ENCODE assay signal across 9 mouse cellular contexts in genomic region chr11:22584100-22584487, GRCm38 (mm10).
DNase-seq lines count a peak whose midpoint lies in the region; ATAC-seq and TF ChIP-seq lines count a peak whose summit lies in the region.
"Had no signal": no experiment of that assay in that cellular context is flagged by ENCODE, and none has a peak within 500 bp of the region (broad histone marks: within the 10 kb centered on the region; RNA-seq: fewer than 3 reads in every experiment).

No protein-coding gene starts in this region.

- H3K27me3 ChIP-seq in kidney, embryonic 16.5 days (ENCODE audit: insufficient read depth, low read length) = no peaks in the 10 kb centered on the region
- H3K27me3 ChIP-seq in forebrain, embryonic 11.5 days (ENCODE audit: control insufficient read depth, insufficient read depth, low read length) = no peaks in the 10 kb centered on the region
- H3K27me3 ChIP-seq in hindbrain, embryonic 16.5 days (replicated peaks; ENCODE audit: control insufficient read depth, insufficient read depth, low read length) = no peaks in the 10 kb centered on the region
- H3K27me3 ChIP-seq in midbrain, postnatal 0 days (ENCODE audit: insufficient read depth, low read length) = no peaks in the 10 kb centered on the region
- H3K27me3 ChIP-seq: liver, embryonic 13.5 days had no signal

- no peaks in the 10 kb centered on the region for H3K36me3 ChIP-seq in kidney, embryonic 16.5 days (ENCODE audit: insufficient read depth, low read length)
- H3K36me3 ChIP-seq in forebrain, embryonic 11.5 days (ENCODE audit: control insufficient read depth, insufficient read depth, low read length) = no peaks in the 10 kb centered on the region
- no peaks in the 10 kb centered on the region for H3K36me3 ChIP-seq in hindbrain, embryonic 16.5 days (ENCODE audit: control insufficient read depth, insufficient read depth, low read length)
- no peaks in the 10 kb centered on the region for H3K36me3 ChIP-seq in midbrain, postnatal 0 days (ENCODE audit: insufficient read depth, low read length)
- H3K36me3 ChIP-seq: liver, embryonic 13.5 days had no signal

- H3K4me2 ChIP-seq in kidney, embryonic 16.5 days (replicated peaks; ENCODE audit: low read depth, low read length) = peak overlapping the region; percentile 49
- no peak overlapping the region; the same call in 1 of the 2 replicates for H3K4me2 ChIP-seq in forebrain, embryonic 11.5 days (ENCODE audit: low read depth, low read length, severe bottlenecking)
- H3K4me2 ChIP-seq in hindbrain, embryonic 16.5 days (ENCODE audit: low read length) = peak overlapping the region; percentile 55
- peak overlapping the region; percentile 39; the same call in 1 of the 2 replicates for H3K4me2 ChIP-seq in midbrain, postnatal 0 days (ENCODE audit: low read depth, low read length, poor library complexity, severe bottlenecking)

- ATAC-seq in kidney, embryonic 16.5 days (ENCODE audit: low FRiP score, low TSS enrichment) = peak; percentile 72
- peak; percentile 67 for ATAC-seq in forebrain, embryonic 11.5 days (replicated peaks; ENCODE audit: low FRiP score)
- ATAC-seq in hindbrain, embryonic 16.5 days = peak; percentile 65
- peak; percentile 65 for ATAC-seq in midbrain, postnatal 0 days (ENCODE audit: low FRiP score)
- no peak for ATAC-seq in erythroid progenitor cell, adult 5-6 weeks (replicated peaks; ENCODE audit: low FRiP score, poor library complexity, severe bottlenecking)

- H3K9ac ChIP-seq in kidney, embryonic 16.5 days (replicated peaks; ENCODE audit: low read length) = no peak overlapping the region
- no peak overlapping the region for H3K9ac ChIP-seq in forebrain, embryonic 11.5 days (ENCODE audit: low read length)
- H3K9ac ChIP-seq in hindbrain, embryonic 16.5 days (ENCODE audit: low read depth, low read length) = peak overlapping the region; percentile 63
- peak overlapping the region; percentile 39; the same call in 1 of the 2 replicates for H3K9ac ChIP-seq in midbrain, postnatal 0 days (replicated peaks; ENCODE audit: low read length, poor library complexity, severe bottlenecking)
- H3K9ac ChIP-seq: liver, embryonic 13.5 days had no signal

- TF ChIP-seq CTCF in midbrain, postnatal 0 days (IDR thresholded peaks at IDR 0.05) = no peak

- DNase-seq in kidney, postnatal 36 days = no peak
- no peak for DNase-seq in forebrain, embryonic 11.5 days (ENCODE audit: low spot score)
- DNase-seq in midbrain, postnatal 0 days (ENCODE audit: low spot score) = peak; percentile 58
- no peak for DNase-seq in adrenal gland, adult (ENCODE audit: inconsistent age in 2 of 2, low spot score in 1 of 2)
- no peak for DNase-seq in layer of hippocampus, adult 18-20 months (ENCODE audit: low spot score in 2 of 2)
- DNase-seq: liver, embryonic 13.5 days had no signal

- no peaks in the 10 kb centered on the region for H3K9me3 ChIP-seq in kidney, embryonic 16.5 days (ENCODE audit: low read length)
- no peaks in the 10 kb centered on the region for H3K9me3 ChIP-seq in forebrain, embryonic 11.5 days (ENCODE audit: control insufficient read depth, low read length)
- no peaks in the 10 kb centered on the region for H3K9me3 ChIP-seq in hindbrain, embryonic 16.5 days (ENCODE audit: control insufficient read depth, low read length)
- no peaks in the 10 kb centered on the region for H3K9me3 ChIP-seq in midbrain, postnatal 0 days (ENCODE audit: low read length)
- H3K9me3 ChIP-seq: liver, embryonic 13.5 days had no signal

- H3K4me3 ChIP-seq in kidney, embryonic 16.5 days (ENCODE audit: low read length) = no peak overlapping the region
- no peak overlapping the region for H3K4me3 ChIP-seq in forebrain, embryonic 11.5 days (ENCODE audit: low read depth, low read length)
- peak overlapping the region; percentile 21 for H3K4me3 ChIP-seq in hindbrain, embryonic 16.5 days (ENCODE audit: low read length)
- H3K4me3 ChIP-seq in midbrain, postnatal 0 days (ENCODE audit: low read depth, low read length) = no peak overlapping the region
- H3K4me3 ChIP-seq: liver, embryonic 13.5 days had no signal

- 36% methylated on average over 5 of the region's 5 CpGs for WGBS in kidney, embryonic 16.5 days
- WGBS in forebrain, embryonic 11.5 days = 40% methylated on average over 5 of the region's 5 CpGs
- 8% methylated on average over 5 of the region's 5 CpGs for WGBS in hindbrain, embryonic 16.5 days
- 25% methylated on average over 5 of the region's 5 CpGs for WGBS in midbrain, postnatal 0 days

- H3K4me1 ChIP-seq in kidney, embryonic 16.5 days (ENCODE audit: insufficient read depth, low read length) = peaks cover 30% of the 10 kb centered on the region
- H3K4me1 ChIP-seq in forebrain, embryonic 11.5 days (replicated peaks; ENCODE audit: control insufficient read depth, insufficient read depth, low read length) = peaks cover 7% of the 10 kb centered on the region; the same call in 1 of the 2 replicates
- peaks cover 19% of the 10 kb centered on the region for H3K4me1 ChIP-seq in hindbrain, embryonic 16.5 days (ENCODE audit: control insufficient read depth, insufficient read depth, low read depth, low read length)
- peaks cover 11% of the 10 kb centered on the region; the same call in 1 of the 2 replicates for H3K4me1 ChIP-seq in midbrain, postnatal 0 days (ENCODE audit: insufficient read depth, low read length)

- H3K27ac ChIP-seq in kidney, embryonic 16.5 days (ENCODE audit: low read length) = peak overlapping the region; percentile 69
- no peak overlapping the region; the same call in 1 of the 2 replicates for H3K27ac ChIP-seq in forebrain, embryonic 11.5 days (ENCODE audit: low read depth, low read length)
- peak overlapping the region; percentile 77 for H3K27ac ChIP-seq in hindbrain, embryonic 16.5 days (ENCODE audit: low read depth, low read length)
- 0 out of 2 replicates have a peak overlapping the region, but pooled peaks have one; percentile 43 for H3K27ac ChIP-seq in midbrain, postnatal 0 days (ENCODE audit: low read depth, low read length)
- H3K27ac ChIP-seq: liver, embryonic 13.5 days had no signal

Comparison
In these comparisons a context has a peak if more than half of its experiments do, and no peak if none do; other contexts are left out.
1. H3K9ac ChIP-seq: peak in hindbrain, embryonic 16.5 days (single experiment) and midbrain, postnatal 0 days (single experiment); none in kidney, embryonic 16.5 days (single experiment) and forebrain, embryonic 11.5 days (single experiment).